Mouse (Mus musculus) WW6 (cell line): ENCODE data around the gene Lrmda.

ENCODE experiments used
- DNase-seq: peaks from one replicate; pipeline ENCODE4 v3.0.0-alpha.2; 2013; ENCODE audit warnings: low read depth, low spot score

The Lrmda gene

DNA sequence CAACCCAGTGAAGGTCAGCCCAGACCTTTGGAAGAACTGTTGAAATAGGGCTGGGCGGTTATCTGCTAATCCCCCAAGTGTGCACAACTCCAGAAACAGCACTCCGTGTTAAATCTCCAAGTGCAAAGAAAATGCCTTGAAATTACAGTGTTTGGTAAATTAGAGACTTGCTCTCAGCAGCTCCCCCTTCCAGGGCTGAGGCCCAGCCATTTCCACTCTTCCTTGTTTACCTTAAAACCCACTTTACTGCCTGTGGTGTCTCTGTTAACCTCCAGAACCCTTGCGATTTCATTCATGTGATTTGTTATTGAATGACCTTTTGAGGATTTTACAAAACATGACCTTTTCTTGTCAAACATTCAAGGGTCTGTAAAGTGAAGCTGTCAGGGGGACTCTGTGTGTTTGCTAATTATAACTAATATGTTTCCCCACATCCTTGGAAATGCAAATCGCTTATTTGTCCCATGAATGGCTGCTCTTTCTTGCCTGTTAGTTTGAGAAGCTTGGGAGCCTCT, 136.1 kb downstream of the Lrmda start:
- no peak for DNase-seq

- DNase-seq = no peak
Observed at GRCm38 (mm10) chr14:22156991-22157390, 137.5 kb downstream of the Lrmda start.

DNA sequence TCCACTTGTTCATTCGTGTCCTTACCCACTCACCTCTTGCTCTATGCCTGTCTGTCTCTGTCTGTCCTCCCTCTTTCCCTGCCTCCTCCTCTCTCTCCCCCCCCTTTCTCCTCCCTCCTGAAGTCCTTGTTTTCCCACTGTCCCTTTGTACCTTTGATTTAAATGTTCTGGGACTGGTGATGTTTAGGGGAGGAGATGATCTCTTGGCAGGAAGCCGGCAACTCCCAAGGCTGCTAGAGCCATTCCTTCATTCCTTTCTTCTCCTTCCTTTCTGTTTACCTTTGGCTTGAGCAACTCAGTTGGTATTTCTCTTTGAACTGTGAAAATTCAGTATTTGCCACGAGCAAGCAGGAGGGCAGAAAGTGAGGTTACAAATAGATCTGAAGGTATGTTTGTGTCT, 141.9 kb downstream of the Lrmda start:
- DNase-seq = no peak

- no peak for DNase-seq
Observed at GRCm38 (mm10) chr14:22167285-22167684, 147.8 kb downstream of the Lrmda start.

GRCm38 (mm10) chr14:22168077-22168794, 148.7 kb downstream of the Lrmda start:
- no peak for DNase-seq

DNA sequence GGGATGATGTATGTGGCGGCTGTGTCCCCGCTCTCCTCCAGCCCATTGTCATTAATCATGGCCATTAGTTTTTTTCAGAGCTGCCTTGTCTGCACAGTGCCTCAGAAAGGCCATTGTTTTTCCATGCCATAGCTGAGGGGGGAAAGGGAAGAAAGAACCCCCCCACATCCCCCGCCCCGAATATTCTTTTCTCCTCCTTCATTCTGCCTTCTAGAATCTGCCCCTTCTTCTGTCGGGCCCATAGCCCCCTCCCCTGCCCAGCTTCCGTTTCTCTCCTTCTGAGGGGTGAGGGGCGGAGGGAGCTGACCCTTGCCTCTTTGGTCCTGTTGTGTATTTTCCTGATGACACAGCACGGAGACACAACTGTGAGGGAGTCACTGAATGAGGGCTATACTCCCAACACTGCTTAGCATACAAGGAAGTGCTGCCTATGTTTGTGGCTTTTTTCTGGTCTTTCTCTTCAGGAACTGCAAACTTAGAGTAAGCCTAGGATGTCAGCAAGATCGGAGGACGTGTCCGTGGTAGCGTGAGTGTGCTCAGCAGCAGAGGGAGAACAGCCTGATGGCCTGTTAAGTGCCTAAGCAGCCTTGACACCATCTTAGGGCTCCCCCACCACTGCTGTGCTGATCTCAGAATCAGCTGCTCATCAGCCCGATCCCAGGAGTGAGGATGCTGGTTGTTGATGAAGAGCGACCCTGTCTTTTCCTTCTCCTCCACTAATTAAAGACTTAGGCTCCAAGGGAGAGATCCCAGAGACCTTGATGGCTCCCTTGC, 149.5 kb downstream of the Lrmda start:
- no peak for DNase-seq

GRCm38 (mm10) chr14:22174757-22175156, 155.2 kb downstream of the Lrmda start:
- DNase-seq = no peak

DNA sequence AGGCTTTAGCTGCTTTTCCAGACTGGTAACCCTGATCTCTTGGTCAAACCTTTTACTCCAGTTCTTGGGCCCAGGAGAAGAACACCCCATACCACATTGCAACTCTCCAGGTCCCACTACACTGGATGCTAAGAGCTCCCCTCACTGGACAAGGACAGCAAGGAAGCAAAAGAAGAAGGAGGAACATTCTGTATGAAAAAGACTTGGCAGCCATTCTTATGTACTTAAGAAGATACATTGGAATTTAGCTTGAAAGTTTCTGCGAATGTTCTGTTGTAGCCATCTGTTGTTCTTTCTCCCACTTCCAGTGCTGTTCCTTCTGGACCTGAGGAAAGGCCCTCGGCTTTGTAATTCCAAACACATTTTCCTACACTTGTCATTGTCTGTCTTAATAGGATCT, 160.2 kb downstream of the Lrmda start:
- DNase-seq = no peak

DNA sequence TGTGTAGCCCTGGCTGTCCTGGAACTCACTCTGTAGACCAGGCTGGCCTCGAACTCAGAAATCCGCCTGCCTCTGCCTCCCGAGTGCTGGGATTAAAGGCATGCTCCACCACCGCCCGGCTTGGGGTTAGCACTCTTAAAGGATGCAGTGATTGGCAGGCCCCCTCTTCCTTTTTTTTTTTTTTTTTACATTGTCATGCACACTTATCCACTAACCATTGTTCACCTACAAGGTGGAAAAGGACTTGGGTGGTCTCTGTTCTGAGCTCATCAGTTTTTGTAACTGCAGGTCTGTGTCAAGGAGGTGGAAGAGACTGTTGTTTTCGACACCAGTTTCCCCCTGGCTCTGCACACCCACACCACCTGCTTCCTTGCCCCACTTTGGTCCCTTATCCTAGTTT, 162.0 kb downstream of the Lrmda start:
- no peak for DNase-seq

GRCm38 (mm10) chr14:22183195-22183594, 163.7 kb downstream of the Lrmda start:
- DNase-seq = no peak

- no peak for DNase-seq
Observed at GRCm38 (mm10) chr14:22185452-22185851, 165.9 kb downstream of the Lrmda start.

GRCm38 (mm10) chr14:22190111-22190510, 170.6 kb downstream of the Lrmda start:
- DNase-seq = no peak

DNA sequence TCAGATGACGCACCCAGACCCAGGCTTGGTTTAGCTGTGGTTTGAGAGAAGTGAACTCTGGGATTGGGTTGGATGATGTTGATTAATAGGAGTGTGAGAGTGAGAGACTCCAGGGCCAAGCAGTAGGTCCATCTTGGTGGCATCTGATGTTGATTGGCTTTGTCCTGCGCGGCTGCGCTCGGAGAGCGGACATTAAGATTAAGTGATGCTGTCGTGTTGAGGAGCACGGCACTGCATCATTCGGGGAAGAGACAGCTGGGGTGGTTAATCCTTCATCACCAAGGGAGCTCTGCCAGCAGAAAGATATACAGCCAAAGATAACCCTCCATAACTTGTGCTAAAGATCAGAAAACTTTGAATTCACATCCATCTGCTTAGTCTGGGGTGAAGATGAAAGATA, 172.7 kb downstream of the Lrmda start:
- no peak for DNase-seq

GRCm38 (mm10) chr14:22198021-22198420, 178.5 kb downstream of the Lrmda start:
- no peak for DNase-seq

DNA sequence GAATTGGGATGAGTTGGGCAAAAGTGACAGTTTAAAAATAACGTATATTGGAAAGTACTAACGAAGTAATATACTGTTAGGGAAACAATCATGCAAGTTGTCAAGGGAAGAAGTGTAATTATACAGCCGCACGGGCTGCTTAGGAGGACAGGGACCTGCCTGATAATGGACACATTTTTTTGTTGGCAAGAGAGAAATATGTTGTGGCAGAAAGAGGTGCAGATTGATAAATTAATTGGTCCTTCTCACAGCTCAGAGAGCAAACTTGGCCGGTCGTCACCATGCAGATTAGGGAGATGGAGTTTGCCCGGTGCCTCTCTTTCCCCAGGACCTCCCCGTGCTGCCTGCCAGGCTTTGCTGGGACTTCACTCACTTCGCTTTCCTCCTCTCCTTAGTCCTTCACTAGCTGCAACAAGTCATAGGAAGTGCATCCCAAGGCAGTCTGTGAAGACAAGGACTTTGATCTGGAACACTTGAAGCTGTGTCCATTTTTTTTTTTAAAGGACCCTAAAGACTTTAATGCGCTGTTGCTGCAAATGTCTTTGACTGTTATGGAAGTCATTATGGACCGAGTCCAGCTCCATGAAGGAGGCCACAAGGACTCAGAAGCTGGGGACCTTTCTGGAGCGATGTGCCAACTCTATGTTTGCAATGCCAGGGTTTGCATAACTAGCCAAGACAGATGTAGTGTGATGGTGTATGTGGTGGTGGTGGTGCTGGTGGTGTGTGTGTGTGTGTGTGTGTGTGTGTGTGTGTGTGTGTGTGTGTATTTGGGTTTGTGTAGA, 179.3 kb downstream of the Lrmda start:
- DNase-seq = no peak

DNA sequence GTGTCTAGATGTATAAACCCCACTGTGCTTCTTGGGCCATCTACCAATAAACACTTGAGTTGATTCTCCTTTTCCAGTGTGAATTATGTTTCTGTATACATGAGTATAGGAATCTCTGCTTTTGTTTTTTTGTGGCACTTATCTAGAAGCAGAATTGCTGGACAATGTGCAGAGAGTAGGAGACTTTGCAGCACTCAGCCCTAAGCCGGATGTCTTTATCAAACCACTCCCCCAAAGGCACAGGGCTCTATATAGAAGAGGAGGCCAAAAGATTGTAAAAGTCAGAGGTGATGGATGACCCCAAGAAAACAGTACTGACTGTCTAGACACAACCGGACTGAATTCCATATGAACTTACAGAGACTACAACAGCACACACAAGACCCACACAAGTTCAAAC, 182.2 kb downstream of the Lrmda start:
- no peak for DNase-seq

DNA sequence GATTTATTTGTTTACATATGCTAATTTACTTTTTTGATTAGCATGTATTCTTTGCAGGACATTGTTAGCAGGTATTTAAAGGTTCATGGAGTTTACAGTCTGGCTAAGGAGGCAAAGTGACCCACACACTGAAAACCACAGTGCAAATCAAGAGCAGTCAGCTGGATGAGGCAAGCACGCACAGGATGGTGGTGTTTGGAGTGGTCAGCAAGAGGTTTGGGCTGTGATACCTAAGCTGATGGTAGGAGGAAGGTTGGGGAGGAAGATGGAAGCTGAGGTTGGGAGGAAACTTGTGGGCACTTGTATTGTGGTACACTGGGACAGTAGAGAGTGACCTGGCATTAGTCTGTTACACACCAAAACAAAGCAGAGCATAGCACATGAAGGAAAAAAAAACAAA, 191.1 kb downstream of the Lrmda start:
- no peak for DNase-seq

- DNase-seq = no peak
Observed at GRCm38 (mm10) chr14:22218183-22218582, 198.7 kb downstream of the Lrmda start.

DNA sequence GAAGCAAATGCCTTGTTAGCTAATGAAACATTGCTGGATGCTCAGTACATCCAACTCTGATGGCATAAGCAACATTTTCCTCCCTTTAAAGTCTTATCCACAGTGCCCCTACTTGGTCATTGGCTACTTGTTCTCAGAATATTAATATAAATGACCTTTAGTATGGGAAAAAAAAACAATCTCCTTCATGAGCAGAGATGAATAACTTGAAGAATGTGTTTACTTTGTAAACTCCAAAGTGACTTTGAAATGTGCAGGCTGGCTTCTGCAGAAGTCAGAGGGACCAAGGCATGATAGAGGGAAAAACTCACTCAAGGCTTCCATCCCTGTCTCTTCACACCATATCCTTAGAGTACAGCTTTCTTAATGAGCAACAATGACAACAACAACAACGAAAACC, 202.5 kb downstream of the Lrmda start:
- DNase-seq = no peak

- no peak for DNase-seq
Observed at GRCm38 (mm10) chr14:22222574-22222973, 203.1 kb downstream of the Lrmda start.

DNA sequence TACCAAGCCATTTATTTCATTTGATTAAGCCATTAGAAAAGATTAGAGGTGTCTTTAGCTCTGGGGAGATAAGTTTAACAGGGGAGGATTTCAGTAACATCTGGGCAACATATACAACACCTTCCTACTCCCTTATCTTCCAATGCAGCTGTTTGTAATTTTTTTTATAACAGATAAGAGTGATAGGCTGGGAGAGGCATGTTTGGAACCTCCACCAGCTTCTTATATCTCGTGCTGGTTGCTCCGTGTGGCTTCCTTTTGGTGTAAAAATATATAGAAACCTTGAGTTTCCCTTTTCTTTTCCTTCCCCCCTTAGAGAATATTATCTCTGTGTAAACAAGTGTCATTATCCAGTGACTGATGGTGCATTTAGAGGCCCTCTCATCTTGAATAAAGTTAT, 206.7 kb downstream of the Lrmda start:
- DNase-seq = no peak

- no peak for DNase-seq
Observed at GRCm38 (mm10) chr14:22228253-22228968, 208.9 kb downstream of the Lrmda start.
